Mouse (Mus musculus): ENCODE measurements around the gene Tas2r116. TPM values are rescaled to one million over a fixed set of nuclear protein-coding genes. Genes with fewer than 3 reads are reported as not detected.

Tas2r116 gene
- polyA plus RNA-seq (2015; fragmentation: Nextera tagmentation; extraction: Ambion mirVana), result not detected in 2 replicates

DNA sequence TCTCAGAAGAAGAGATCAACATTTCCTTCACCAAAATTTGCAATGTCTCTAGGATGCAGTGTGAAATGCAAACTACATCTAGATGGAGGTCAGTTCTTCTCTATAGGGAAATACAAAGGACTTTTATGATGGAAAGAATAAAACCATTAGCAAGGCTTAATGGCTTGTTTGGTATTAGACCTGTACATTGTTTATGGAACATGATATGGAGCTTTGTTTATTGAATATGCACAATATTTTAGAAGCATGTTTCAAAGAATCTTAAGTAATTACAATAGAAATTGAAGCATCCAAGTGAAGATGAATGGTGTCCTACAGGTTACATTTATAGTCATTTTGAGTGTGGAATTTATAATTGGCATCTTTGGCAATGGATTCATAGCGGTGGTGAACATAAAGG lies at the start of gene Tas2r116:
Gene Tas2r116 (plus strand): TSS at position 301 of the 400 bp plus-strand sequence.
- Histone ChIP-seq H3K27me3 (replicated peaks) (no peaks in the 10 kb centered on the region), H3K36me3 (no peaks in the 10 kb centered on the region), H3K9me3 (no peaks in the 10 kb centered on the region), H3K4me2 (no peak within 1 kb of the TSS), H3K9ac (no peak within 1 kb of the TSS), H3K27ac (no peak within 1 kb of the TSS), H3K4me1 (no peaks in the 10 kb centered on the region), H3K4me3 (replicated peaks) (no peak within 1 kb of the TSS)
- no peak for ATAC-seq (ENCODE audit: insufficient read depth, low FRiP score, low read depth)
- 77% methylated on average over 1 of the region's 1 CpGs for WGBS

DNA sequence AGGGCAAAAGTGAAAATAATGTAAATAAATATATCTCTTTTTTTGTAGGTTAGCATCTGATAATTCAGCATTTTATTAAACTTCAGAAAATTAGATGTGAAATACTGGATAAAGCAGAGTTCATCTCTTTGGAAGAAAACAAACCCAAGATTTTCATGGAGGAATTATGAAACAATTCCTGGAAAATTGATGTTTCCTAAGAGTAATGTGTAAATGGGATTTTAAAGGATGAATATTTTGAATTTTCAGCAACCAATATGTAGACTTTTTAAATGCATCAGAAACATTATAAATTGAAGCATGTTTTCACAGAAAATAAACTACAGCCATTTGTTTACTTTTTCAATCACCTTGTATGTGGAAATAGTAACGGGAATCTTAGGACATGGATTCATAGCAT lies 8.4 kb upstream of the Tas2r116 start, which contains the start of gene Tas2r123:
Gene Tas2r123 (plus strand): TSS at position 301 of the 400 bp plus-strand sequence.
- no peak within 1 kb of the TSS for H3K27ac ChIP-seq
- H3K9ac ChIP-seq, result no peak within 1 kb of the TSS
- H3K4me1 ChIP-seq, result no peaks in the 10 kb centered on the region
- WGBS, result 65% methylated on average over 1 of the region's 1 CpGs
- ATAC-seq (ENCODE audit: insufficient read depth, low FRiP score, low read depth), result no peak
- H3K9me3 ChIP-seq, result no peaks in the 10 kb centered on the region
- H3K4me3 ChIP-seq (replicated peaks), result no peak within 1 kb of the TSS
- H3K36me3 ChIP-seq, result no peaks in the 10 kb centered on the region
- H3K4me2 ChIP-seq, result no peak within 1 kb of the TSS
- no peaks in the 10 kb centered on the region for H3K27me3 ChIP-seq (replicated peaks)

DNA sequence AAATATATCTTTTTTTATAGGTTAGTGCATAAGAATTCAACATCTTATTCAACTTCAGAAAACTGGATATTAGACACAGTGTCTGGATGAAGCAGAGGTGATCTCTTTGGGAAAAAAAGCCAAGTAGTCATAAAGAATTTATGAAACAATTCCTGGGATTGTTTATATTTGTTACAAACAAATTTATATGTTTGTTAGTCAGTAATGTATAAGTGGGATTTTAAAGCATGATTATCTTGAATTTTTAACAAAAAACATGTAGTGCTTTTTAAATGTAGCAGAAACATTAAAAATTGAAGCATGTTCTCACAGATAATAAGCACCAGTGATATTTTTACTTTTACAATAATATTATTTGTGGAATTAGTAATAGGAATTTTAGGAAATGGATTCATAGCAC lies 12.5 kb downstream of the Tas2r116 start, which contains the start of gene Tas2r110:
Gene Tas2r110 (plus strand): TSS at position 301 of the 400 bp plus-strand sequence.
- Histone ChIP-seq H3K27me3 (replicated peaks) (no peaks in the 10 kb centered on the region), H3K4me3 (replicated peaks) (no peak within 1 kb of the TSS), H3K9ac (no peak within 1 kb of the TSS), H3K36me3 (no peaks in the 10 kb centered on the region), H3K9me3 (no peaks in the 10 kb centered on the region), H3K4me1 (no peaks in the 10 kb centered on the region), H3K27ac (no peak within 1 kb of the TSS), H3K4me2 (no peak within 1 kb of the TSS)
- no peak for ATAC-seq (ENCODE audit: insufficient read depth, low FRiP score, low read depth)

DNA sequence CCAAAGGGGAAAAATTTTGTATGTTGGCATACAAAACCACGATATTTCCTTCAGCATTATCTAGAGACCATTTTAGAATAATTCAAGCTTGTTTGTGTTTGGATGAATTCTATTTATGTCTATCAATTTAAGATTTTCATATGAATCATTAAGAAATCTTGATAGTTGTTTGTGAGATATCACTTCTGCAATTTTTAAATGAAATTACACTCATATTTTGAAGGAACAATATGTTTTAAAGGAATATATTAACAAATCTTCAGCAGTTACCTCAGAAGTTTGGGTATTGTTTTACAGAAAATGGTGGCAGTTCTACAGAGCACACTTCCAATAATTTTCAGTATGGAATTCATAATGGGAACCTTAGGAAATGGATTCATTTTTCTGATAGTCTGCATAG lies 37.5 kb downstream of the Tas2r116 start, which contains the start of gene Tas2r113:
Gene Tas2r113 (plus strand): TSS at position 301 of the 400 bp plus-strand sequence.
- no peaks in the 10 kb centered on the region for H3K9me3 ChIP-seq
- no peaks in the 10 kb centered on the region for H3K27me3 ChIP-seq (replicated peaks)
- no peak within 1 kb of the TSS for H3K27ac ChIP-seq
- no peak for ATAC-seq (ENCODE audit: insufficient read depth, low FRiP score, low read depth)
- no peaks in the 10 kb centered on the region for H3K4me1 ChIP-seq
- H3K4me2 ChIP-seq, result no peak within 1 kb of the TSS
- no peak within 1 kb of the TSS for H3K9ac ChIP-seq
- H3K4me3 ChIP-seq (replicated peaks), result no peak within 1 kb of the TSS
- 74% methylated on average over 1 of the region's 1 CpGs for WGBS
- H3K36me3 ChIP-seq, result no peaks in the 10 kb centered on the region

Other genes with a start within 250 kb of the Tas2r116 start
- not detected in 2 replicates for gene A630073D07Rik, start 203.9 kb upstream of the Tas2r116 start, polyA plus RNA-seq (2015; fragmentation: Nextera tagmentation; extraction: Ambion mirVana)
- gene Tas2r120, start 198.5 kb upstream of the Tas2r116 start, polyA plus RNA-seq (2015; fragmentation: Nextera tagmentation; extraction: Ambion mirVana), result not detected in 2 replicates
- not detected in 2 replicates for gene Tas2r121, start 154.4 kb upstream of the Tas2r116 start, polyA plus RNA-seq (2015; fragmentation: Nextera tagmentation; extraction: Ambion mirVana)
- not detected in 2 replicates for gene Tas2r122, start 143.5 kb upstream of the Tas2r116 start, polyA plus RNA-seq (2015; fragmentation: Nextera tagmentation; extraction: Ambion mirVana)
- gene Tas2r115, start 117.4 kb upstream of the Tas2r116 start, polyA plus RNA-seq (2015; fragmentation: Nextera tagmentation; extraction: Ambion mirVana), result not detected in 2 replicates
- not detected in 2 replicates for gene Tas2r124, start 100.7 kb upstream of the Tas2r116 start, polyA plus RNA-seq (2015; fragmentation: Nextera tagmentation; extraction: Ambion mirVana)
- gene Tas2r102, start 93.3 kb upstream of the Tas2r116 start, polyA plus RNA-seq (2015; fragmentation: Nextera tagmentation; extraction: Ambion mirVana), result not detected in 2 replicates
- gene Tas2r136, start 77.3 kb upstream of the Tas2r116 start, polyA plus RNA-seq (2015; fragmentation: Nextera tagmentation; extraction: Ambion mirVana), result not detected in 2 replicates
- gene Tas2r117, start 52.6 kb upstream of the Tas2r116 start, polyA plus RNA-seq (2015; fragmentation: Nextera tagmentation; extraction: Ambion mirVana), result not detected in 2 replicates
- gene Tas2r123, start 8.3 kb upstream of the Tas2r116 start, polyA plus RNA-seq (2015; fragmentation: Nextera tagmentation; extraction: Ambion mirVana), result not detected in 2 replicates
- not detected in 2 replicates for gene Tas2r110, start 12.6 kb downstream of the Tas2r116 start, polyA plus RNA-seq (2015; fragmentation: Nextera tagmentation; extraction: Ambion mirVana)
- not detected in 2 replicates for gene Tas2r113, start 37.6 kb downstream of the Tas2r116 start, polyA plus RNA-seq (2015; fragmentation: Nextera tagmentation; extraction: Ambion mirVana)
- not detected in 2 replicates for gene Tas2r125, start 54.2 kb downstream of the Tas2r116 start, polyA plus RNA-seq (2015; fragmentation: Nextera tagmentation; extraction: Ambion mirVana)
- not detected in 2 replicates for gene Tas2r129, start 95.7 kb downstream of the Tas2r116 start, polyA plus RNA-seq (2015; fragmentation: Nextera tagmentation; extraction: Ambion mirVana)
- gene Tas2r131, start 102.5 kb downstream of the Tas2r116 start, polyA plus RNA-seq (2015; fragmentation: Nextera tagmentation; extraction: Ambion mirVana), result not detected in 2 replicates
- not detected in 2 replicates for gene Tas2r109, start 125.5 kb downstream of the Tas2r116 start, polyA plus RNA-seq (2015; fragmentation: Nextera tagmentation; extraction: Ambion mirVana)
- gene Tas2r103, start 181.7 kb downstream of the Tas2r116 start, polyA plus RNA-seq (2015; fragmentation: Nextera tagmentation; extraction: Ambion mirVana), result not detected in 2 replicates
- not detected in 2 replicates for gene Tas2r140, start 200.4 kb downstream of the Tas2r116 start, polyA plus RNA-seq (2015; fragmentation: Nextera tagmentation; extraction: Ambion mirVana)
- gene Smim10l1, start 249.5 kb downstream of the Tas2r116 start, polyA plus RNA-seq (2015; fragmentation: Nextera tagmentation; extraction: Ambion mirVana), result 87.3 and 88.4 TPM in 2 replicates

Measured in stomach, embryonic 15.5 days (tissue).